Mouse (Mus musculus) G1E (cell line): ENCODE data around the gene Taldo1. TPM values are rescaled to one million over a fixed set of nuclear protein-coding genes. Genes with fewer than 3 reads are reported as not detected.

Experiments
- ATAC-seq: 2 replicates; pipeline ENCODE4 v1.8.0; 2016; ENCODE audit warnings: mild to moderate bottlenecking; ENCODE audit not compliant: insufficient number of reproducible peaks, poor library complexity, low FRiP score, severe bottlenecking; ENCODE audit errors: extremely low read depth
- DNase-seq: peaks from one replicate; pipeline ENCODE4 v3.0.0; 2012; ENCODE audit warnings: low spot score
- H3K27me3 ChIP-seq: 2 replicates; pipeline ENCODE4 v1.6.1; 2012; ENCODE audit warnings: mild to moderate bottlenecking, low read length, inconsistent platforms; ENCODE audit not compliant: insufficient read depth
- H3K36me3 ChIP-seq: replicated peaks from 2 replicates; pipeline ENCODE3; 2012; ENCODE audit warnings: mild to moderate bottlenecking, inconsistent platforms
- H3K4me1 ChIP-seq: 2 replicates; pipeline ENCODE4 v1.6.1; 2012; ENCODE audit warnings: low read depth, low read length, inconsistent platforms, mixed read lengths; ENCODE audit not compliant: insufficient read depth
- H3K4me3 ChIP-seq: 2 replicates; pipeline ENCODE4 v1.5.1; 2012; ENCODE audit warnings: low read depth, mild to moderate bottlenecking, inconsistent platforms, low read length, moderate library complexity, mixed read lengths
- H3K9me3 ChIP-seq: replicated peaks from 2 replicates; pipeline ENCODE4 v1.6.1; 2012; ENCODE audit warnings: inconsistent platforms
- CTCF ChIP-seq: IDR thresholded peaks from 2 replicates; pipeline ENCODE4 v1.5.1; 2012; ENCODE audit warnings: low read depth, low read length, inconsistent platforms, mixed read lengths
- GATA1 ChIP-seq: IDR thresholded peaks from 2 replicates; pipeline ENCODE4 v1.6.1; 2012; ENCODE audit warnings: borderline replicate concordance, low read length, inconsistent platforms, mixed read lengths
- GATA2 ChIP-seq: IDR thresholded peaks from 2 replicates; pipeline ENCODE4 v1.6.1; 2012; ENCODE audit warnings: low read depth, low read length, inconsistent platforms, borderline replicate concordance
- POLR2AphosphoS5 ChIP-seq: IDR thresholded peaks from 2 replicates; pipeline ENCODE4 v1.6.1; 2012; ENCODE audit warnings: low read depth, low read length, inconsistent platforms; ENCODE audit not compliant: insufficient replicate concordance
- TAL1 ChIP-seq: conservative IDR thresholded peaks from 2 replicates; pipeline ENCODE4 v1.6.1; 2012; ENCODE audit warnings: low read depth, low read length, inconsistent platforms, mixed read lengths
- polyA plus RNA-seq: library from polyadenylated mRNA; stranded (reverse); fragments of >175 nt; gene quantifications from 2 replicates; pipeline ENCODE4 v1.2.3, GENCODE M21; 2012
- total RNA-seq, 2 experiments: library from RNA; stranded (forward) in 1 of 2; stranded (reverse) in 1 of 2; fragments of 200-1000 nt in 1 of 2; fragments of >200 nt in 1 of 2; fragmentation: Nextera tagmentation in 1 of 2; gene quantifications; 2 replicates each; pipeline ENCODE4 v1.2.3; 2014 to 2017

Gene Taldo1
- total and polyA plus RNA-seq, 3 experiments = 59.1 to 514 (median 336) TPM

DNA sequence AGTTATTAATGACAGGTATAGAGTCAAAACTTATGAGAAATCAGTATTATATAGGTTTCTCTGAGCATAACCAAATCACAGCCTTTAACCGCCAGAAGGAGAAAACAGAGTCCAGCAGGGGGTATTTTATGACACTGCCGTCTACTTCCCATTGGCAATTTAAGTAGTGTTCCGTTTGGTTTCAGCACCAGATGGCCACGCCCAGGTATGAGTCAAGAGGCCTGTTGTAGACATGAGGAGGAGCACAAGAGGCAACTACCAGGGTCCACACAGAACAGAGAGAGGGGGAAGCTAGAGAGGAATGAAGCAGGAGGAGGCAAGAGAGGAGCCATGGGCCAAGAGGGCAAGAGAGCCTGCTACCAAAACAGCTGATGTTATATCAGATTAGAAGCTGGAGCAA, 12.4 kb upstream of the Taldo1 start:
- DNase-seq = no peak
- TF ChIP-seq TAL1 (no peak), GATA1 (no peak), POLR2AphosphoS5 (no peak), CTCF (no peak), GATA2 (no peak)

DNA sequence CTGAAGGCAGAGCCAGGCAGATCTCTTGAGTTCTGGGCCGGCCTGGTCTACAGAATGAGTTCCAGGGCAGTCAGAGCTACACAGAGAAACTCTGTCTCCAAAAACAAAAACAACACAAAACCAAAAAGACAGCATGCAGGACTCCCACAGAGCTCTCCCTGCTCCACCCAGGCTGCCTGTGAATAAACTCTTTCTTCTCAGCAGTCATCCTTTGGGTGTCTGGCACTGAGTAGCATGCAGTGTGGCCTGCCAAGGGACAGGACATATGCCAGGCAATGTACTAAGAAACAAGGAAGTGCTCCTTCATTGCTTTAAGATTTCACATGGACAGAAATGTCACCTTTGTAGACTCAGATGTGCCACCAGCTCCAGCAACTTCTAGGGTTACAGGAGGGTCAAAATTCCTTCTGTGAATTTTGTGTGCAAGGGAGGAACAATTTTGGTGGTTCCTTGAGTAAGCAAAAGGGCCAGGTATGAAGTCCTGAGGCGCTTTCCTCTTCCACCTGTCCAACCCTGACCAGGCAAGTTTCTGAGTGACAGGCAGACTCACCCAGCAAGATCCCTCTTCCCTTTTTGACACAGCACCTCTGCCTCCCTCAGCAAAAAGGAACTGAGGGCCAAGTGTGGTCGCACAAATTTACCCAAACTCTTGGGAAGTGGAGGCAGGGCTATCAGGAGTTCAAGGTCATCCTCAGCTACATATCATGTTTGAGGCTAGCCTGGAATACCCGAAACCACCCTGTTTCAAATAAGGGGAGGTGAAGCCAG, 10.7 kb upstream of the Taldo1 start:
- Histone ChIP-seq H3K27me3 (no peaks in the 10 kb centered on the region), H3K4me3 (no peak overlapping the region), H3K4me1 (peaks cover 60% of the 10 kb centered on the region), H3K36me3 (no peaks in the 10 kb centered on the region), H3K9me3 (no peaks in the 10 kb centered on the region)
- DNase-seq (no peak), ATAC-seq (no peak)
- TF ChIP-seq CTCF (no peak), GATA1 (no peak), POLR2AphosphoS5 (no peak), TAL1 (no peak), GATA2 (no peak)

More for the DNA sequence above, 12.4 kb upstream of the Taldo1 start:
- no peaks in the 10 kb centered on the region for H3K36me3 ChIP-seq
- peak; percentile 63 for ATAC-seq
- H3K9me3 ChIP-seq = no peaks in the 10 kb centered on the region
- no peak overlapping the region for H3K4me3 ChIP-seq
- H3K4me1 ChIP-seq = peaks cover 47% of the 10 kb centered on the region
- no peaks in the 10 kb centered on the region for H3K27me3 ChIP-seq

DNA sequence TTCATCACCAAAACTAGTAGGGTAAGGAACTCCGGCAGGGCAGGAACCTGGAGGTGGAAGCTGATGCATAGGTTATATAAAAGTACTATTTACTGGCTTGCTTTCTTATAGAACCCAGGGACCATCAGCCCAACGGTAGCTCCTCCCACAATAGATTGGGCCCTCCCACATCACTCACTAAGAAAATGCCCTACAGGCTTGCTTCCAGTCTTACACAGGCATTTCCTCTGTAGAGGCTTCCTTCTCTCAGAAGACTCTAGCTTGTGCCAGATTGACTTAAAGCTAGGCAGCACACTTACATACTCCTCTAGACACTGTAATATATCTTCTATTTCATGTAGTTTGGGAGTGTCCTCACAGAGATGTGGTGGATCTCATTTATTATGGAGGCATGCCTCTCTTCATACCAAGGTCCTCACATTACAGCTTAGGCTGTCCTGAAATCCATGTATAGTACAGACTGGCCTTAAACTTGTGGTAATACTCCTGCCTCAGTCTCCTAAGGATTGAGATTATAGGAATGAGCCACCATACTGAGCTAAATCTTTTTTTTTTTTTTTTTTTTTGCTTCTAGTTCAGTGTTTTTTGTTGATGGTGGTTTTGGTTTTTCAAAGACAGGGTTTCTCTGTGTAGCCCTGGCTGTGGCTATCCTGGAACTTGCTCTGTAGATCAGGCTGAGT, 4.1 kb upstream of the Taldo1 start:
- Histone ChIP-seq H3K9me3 (no peaks in the 10 kb centered on the region), H3K4me1 (peaks cover 83% of the 10 kb centered on the region), H3K36me3 (no peaks in the 10 kb centered on the region), H3K4me3 (no peak overlapping the region; the same call in 1 of the 2 replicates), H3K27me3 (no peaks in the 10 kb centered on the region)
- ATAC-seq = no peak
- TF ChIP-seq POLR2AphosphoS5 = no peak
- no peak for TF ChIP-seq GATA2
- no peak for TF ChIP-seq CTCF
- no peak for TF ChIP-seq TAL1
- TF ChIP-seq GATA1 = no peak
- no peak for DNase-seq

- H3K36me3 ChIP-seq = peaks cover 2% of the 10 kb centered on the region
- ATAC-seq (peak; percentile 69), DNase-seq (no peak)
- H3K9me3 ChIP-seq = no peaks in the 10 kb centered on the region
- TF ChIP-seq POLR2AphosphoS5 (no peak), GATA2 (no peak), GATA1 (no peak), TAL1 (peak; percentile 69), CTCF (no peak)
- no peaks in the 10 kb centered on the region for H3K27me3 ChIP-seq
- H3K4me1 ChIP-seq = peaks cover 82% of the 10 kb centered on the region
- H3K4me3 ChIP-seq = no peak overlapping the region; the same call in 1 of the 2 replicates
Observed at GRCm38 (mm10) chr7:141388487-141389109, 3.4 kb upstream of the Taldo1 start.

DNA sequence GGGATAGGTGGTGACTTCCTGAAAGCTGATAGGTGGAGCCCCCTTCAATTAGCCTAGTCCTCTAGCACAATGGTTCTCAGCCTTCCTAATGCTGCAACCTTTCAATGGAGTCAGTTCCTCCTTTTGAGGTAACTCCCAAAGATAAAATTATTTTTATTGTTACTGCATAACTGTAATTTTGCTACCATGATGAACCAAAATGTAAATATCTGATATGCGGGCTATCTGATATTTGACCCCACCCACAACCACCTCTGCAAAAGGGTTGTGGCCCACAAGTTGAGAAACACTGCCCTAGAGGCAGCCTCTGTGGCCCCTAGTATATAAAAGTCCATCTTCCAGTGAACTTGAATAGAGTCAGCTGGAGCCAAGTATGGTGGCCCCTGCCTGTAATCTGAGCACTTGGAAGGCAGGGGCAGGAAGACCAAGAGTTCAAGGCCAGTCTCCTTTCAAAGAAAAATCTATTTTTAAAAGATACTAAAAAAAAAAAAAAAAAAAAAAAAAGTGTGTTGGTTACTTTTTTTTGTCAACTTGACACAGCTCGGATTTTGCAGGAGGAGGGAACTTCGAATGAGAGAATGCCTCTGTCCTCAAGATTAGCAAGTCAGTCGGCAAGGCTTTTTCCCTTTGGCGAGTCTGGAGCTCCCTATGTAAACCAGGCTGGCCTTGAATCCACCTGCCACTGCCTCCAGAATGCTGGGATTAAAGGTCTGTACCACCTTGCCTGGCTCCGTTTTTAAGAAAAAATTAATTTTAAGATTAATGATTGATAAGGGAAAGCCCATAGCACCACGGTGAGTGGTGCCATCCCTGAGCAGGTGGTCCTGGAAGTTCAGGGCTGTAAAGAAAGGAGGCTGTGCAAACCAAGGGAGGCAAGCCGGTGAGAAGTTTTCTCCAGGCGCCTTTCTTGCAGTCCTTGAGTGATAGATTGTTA, 1.4 kb upstream of the Taldo1 start:
- H3K9me3 ChIP-seq = no peaks in the 10 kb centered on the region
- no peak for TF ChIP-seq CTCF
- TF ChIP-seq GATA1 = no peak
- TF ChIP-seq GATA2 = no peak
- TF ChIP-seq TAL1 = no peak
- TF ChIP-seq POLR2AphosphoS5 = no peak
- peak overlapping the region; percentile 79; the same call in 1 of the 2 replicates for H3K4me3 ChIP-seq
- H3K36me3 ChIP-seq = peaks cover 11% of the 10 kb centered on the region
- H3K27me3 ChIP-seq = no peaks in the 10 kb centered on the region
- no peak for DNase-seq
- H3K4me1 ChIP-seq = peaks cover 85% of the 10 kb centered on the region
- ATAC-seq = no peak
